Mouse (Mus musculus) granulocyte monocyte progenitor cell, adult 5-6 weeks (primary cell): ENCODE data around the gene Plb1. TPM values are rescaled to one million over a fixed set of nuclear protein-coding genes. Genes with fewer than 3 reads are reported as not detected.

Experiments
- ATAC-seq: replicated peaks from 2 replicates; pipeline ENCODE4 v1.8.0; 2016; ENCODE audit warnings: mild to moderate bottlenecking, moderate TSS enrichment, inconsistent platforms; ENCODE audit not compliant: poor library complexity, severe bottlenecking
- total RNA-seq, 2 experiments: library from RNA; stranded (forward) in 1 of 2; stranded (reverse) in 1 of 2; fragments of 200-712, 200-1000 nt in 1 of 2; fragments of >200 nt in 1 of 2; fragmentation: Nextera tagmentation in 1 of 2; gene quantifications; 2 replicates each; pipeline ENCODE4 v1.2.3; 2014 to 2017

Plb1 gene
- total RNA-seq, 2 experiments from 2014 or later = not detected

DNA sequence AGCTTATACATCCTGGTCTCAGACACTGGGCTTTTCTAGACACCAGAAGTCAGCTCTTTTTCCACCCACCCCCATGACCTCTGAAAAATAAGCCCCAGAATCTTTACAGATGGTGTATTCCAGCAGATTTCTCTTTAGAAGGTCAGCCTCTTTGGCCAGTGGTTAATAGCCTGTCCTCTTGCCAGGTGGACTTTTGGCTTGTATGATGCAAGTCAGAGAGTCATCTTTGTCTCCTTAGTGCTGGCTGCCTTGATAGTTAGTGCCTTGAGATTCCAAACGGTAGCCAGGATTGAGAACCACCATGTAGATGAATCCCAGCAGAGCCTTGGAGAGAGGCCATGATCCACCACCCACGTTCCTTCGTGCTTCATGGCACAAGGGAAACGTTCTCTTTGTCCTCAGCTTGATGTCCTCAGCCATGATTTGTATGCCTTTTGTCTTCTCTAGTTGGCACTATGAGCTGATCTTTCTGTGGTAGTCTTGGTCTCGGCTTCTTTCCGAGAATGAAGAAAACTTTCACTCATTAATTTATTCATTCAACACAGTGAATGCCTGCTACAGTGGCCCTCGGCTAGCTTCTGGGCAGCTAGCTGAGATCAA lies 10.9 kb downstream of the Plb1 start:
- ATAC-seq = no peak

DNA sequence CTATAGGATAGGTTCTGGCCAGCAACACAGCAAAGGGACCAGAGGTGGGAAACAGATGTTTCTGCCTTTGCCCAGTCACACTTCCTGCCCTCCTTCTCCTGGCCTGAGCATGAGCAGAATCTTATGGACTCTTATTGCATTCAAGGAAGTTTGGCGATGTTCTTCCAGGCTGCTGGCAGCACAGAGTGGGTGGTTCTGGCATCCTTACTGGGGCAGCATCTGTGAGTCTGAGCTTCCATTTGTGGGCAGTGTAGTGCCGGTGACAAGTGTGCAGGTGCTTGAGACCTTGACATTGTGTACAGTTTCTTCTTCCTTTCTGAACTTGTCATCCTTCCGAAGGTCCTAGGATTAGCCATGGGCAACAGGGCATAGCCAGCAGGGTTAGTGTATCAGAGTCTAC lies 12.9 kb downstream of the Plb1 start:
- ATAC-seq = no peak

DNA sequence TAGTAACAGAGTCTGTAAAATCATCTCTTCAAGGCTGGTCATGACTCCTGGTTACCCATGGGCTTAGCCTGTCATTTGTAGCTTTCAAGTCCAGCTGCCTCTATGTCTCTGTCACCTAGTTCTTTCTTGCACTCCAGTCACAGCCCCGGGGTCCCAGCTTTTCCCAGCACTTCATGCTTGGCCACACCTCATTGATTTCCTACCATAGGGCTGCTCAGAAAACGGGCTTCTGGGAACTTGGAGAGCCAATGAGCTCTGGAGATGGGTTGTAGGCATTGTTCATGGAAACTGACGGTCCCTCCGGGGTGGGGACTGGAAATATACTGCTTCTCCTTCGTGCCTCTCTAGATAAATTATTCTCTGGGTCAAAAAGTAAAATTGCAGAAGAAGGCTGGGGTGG lies 28.2 kb downstream of the Plb1 start:
- no peak for ATAC-seq

DNA sequence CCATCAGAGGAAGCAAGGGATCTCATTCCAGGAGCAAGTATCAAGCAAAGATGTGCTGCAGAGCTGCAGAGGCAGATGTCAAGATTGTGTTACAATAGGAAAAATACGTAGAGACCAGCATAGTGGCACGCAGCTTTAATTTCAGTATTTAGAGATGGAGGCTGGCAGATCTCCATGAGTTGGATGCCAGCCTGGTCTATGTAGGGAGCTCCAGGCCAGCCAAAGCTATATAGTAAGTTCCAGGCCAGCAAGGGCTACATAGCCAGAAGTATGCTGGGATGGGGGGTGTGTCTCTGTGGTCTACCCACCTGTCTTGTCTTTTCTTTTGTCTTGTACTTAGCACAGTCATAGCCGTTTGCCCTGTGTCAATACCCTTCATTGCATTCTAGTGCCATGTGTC lies 28.7 kb downstream of the Plb1 start:
- ATAC-seq = no peak

DNA sequence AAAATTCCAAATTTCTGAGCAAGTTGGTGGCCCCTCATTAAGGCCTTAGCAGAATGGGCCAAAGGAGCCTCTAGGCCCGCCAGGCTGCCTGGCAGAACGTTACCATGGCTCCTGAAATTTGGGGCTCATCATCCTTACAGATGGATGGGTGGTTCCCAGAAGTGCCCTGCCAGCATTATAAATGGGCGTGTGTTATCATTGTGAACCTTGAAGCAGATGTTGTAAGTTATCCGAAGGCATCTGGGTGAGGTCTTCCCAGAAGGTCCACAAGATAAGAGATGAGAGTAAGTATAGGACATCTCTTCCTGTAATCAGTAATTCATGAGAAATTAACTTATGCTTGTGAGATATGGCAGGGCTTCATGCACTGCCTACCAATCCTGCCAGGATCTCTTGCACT lies 30.0 kb downstream of the Plb1 start:
- no peak for ATAC-seq

DNA sequence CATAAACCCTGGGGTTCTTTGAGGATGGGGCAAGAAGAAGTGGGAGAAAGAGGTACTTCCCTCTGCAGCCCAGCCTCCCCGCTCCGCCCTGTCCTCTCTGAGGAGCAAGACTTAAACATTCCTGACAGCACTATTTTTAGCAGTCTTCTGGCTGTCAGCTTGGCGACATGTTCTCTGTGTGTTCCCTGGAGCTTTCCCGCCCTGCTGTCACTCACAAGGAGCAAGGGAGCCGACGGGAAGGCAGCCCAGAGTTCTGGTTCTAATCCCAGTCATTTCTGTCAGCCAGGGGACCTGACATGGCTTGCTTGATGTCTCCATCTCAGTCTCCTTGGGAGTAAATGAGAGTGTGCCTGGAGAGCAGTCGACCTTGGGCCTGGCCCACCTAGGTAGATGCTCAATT lies 40.0 kb downstream of the Plb1 start:
- no peak for ATAC-seq

DNA sequence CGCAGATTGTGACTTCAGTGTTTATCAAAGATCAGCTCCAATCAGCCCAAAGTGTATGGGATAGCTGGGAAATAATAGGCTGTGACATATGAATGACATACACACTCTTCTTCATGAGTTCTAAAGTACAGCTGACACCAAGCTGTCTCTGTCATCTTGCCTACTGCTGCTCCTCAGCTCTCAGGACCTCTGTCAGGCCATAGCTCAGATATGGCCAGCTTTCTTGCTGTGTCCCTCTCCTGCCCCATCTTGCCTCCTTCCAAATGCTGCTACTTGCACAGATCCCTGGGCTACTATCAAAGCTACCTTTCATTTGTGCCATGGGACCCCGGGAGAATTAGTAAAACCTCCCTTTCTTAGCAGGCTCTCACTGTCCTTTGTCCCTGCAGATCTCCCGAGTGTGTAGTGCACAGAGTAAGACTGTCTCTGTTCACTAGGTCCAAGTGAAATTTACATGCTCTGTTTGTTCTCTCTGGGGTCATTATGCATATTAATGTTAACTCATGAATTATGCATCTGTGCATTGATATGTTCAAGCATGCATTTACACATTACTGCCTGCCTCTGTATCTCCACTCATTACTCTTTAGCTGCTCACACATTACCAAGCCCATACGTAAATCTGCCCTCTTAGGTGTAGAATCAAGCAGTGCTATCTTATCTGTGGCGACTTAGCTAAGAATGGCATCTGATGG lies 45.6 kb downstream of the Plb1 start:
- ATAC-seq = no peak

DNA sequence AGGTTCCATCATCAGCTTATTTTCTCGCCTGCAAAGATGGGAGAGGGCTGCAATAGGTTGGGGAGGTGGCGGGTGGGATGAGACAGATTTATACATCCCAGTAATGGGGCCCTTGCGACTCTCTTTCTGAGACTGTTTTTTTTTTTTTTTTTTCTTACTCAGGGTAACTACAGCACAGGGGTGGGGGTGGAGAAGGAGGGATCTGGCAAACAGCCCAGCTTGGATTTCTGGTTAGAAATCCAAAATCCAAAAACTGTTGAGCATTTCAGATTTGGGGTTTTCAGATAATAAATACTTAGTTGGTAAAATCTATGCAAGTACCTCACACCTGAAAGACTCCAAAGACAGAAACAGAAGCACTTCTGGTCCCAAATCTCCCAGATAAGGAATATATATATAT lies 47.6 kb downstream of the Plb1 start:
- ATAC-seq = no peak

DNA sequence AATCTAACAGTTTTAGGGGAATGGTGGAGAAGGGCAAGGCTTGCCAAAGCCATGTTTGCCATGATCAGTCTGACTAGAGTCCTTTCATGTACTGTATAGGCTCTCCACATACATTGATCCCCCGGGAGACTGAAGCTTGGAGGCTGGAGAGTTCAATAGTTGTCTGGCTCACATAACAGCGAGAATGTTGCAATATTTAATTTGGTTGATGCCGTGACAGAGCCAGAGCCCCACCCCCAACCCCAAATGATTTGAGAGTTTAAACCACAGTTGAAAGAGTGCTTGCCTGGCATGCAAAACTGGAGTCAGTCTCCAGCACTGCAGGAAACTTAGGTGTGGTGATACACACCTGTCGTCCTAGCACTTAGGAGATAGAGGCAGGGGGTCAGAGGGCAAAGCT lies 49.8 kb downstream of the Plb1 start:
- ATAC-seq = no peak

DNA sequence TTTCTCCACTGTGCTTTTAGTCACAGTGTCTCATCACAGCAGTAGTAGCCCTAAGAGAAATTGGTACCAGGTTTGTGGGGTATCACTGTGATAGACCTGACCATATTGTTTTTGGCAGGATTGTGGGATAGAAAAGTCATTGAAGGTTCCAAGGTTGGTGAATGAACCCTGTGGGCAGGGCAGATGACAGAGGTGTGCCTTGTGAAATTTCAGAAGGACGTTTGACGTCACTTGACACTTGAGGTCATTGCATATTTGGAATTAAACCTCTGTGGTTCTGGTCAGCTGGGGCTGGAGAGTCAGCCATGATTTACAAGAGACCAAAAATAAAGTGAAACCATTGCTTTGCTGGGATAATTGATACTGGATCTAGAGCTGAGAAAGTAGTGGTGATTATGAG lies 50.9 kb downstream of the Plb1 start:
- ATAC-seq = no peak

DNA sequence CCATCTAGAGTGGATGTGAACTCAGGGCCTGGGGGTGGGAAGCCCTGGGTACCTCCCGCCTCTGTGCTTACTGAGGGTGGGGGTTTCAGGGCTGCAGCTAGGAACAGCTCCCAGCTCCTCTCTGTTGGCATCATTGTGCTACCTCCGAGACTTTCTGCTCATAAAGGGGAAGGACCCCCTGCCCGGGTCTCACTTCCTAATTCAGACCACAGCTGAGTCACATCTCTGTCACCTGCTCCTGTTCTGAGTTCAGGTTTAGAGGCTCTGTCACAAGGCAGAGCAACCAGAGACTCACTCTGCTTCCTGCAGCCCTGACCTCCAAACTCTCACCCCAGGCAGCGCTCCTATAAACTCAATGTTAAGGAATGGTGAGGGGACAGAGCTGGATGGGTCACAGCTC lies 53.8 kb downstream of the Plb1 start:
- ATAC-seq = peak; percentile 68

DNA sequence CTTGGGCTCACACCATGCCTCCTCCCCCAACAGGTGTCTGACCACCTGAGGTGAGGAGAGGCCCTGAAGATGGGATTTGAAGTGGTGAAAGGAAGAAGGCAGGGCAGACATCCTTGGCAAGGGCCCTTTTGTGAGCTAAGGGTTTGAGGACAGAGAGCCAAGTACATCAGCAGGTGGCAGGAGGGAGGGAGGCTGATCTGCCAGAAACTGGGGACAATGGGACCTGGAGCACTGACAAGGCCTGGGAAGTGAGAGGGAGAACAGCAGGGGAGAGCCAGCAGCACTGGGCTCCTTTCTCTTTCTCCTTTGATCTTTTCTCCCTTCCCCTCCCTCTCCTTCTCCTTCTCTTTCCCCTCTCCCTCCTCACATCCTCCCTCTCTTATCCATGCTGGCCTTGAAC lies 55.5 kb downstream of the Plb1 start:
- no peak for ATAC-seq

DNA sequence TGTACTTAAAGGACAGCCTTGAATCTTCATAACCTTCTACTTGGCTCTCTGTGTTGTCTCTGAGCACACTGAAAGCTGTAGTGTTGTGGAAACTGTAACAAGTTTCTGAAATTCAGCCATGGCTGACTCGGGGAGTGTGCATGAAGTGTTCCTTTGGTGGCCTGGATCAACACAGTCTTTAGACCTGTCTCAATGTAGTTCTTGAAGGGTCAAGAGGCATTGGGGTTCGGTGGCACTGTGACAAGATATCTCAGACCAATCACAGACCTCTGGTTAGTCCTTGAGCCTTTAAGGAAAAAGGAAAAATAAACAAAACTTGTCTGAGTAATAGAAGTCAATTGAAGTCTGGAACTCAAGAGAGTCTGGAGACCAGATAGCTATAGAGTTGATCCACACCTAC lies 58.8 kb downstream of the Plb1 start:
- ATAC-seq = no peak

DNA sequence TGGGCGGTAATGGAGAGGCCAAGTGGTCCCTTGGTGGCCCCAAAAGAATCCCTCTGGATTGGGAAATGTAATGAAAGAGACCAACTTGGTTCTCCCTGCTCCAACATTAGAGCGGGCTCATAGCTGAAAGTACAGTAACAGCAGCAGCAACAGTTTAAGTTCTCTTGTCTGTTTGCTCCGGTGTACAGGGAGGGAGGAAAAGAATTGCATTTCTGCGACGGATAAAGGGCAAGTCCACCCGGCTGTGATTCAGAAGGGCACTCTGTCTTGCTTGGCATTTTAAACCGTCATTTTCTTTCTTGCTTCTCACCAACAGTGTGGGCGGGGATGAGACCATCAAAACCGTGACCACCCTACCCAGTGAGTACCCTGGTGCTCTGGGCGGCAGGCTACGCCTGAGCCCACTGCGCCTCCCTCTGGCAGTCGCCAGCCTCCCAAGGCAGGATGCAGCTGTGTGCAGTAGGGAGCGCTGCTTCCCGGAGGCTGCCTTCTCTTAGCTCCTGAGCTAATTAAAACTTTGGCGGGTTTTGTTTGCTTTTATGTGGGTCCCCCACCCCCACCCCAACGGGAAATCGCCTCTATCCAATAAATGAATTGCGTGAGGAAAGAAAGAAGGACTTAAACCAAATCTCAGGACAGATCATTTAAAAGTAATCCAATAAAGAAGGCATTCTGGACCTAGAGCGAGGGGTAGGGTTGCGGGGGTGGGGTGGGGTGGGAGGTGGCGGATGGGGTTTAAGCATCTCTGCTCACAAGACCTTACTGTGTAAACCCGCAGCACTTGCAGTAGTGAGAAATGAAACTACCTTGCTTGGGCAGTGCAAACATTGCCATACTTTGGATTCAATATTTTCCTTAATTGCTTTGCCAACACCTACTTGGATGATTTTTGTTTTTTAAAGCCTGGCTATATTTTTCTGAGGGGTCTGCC lies 70.7 kb downstream of the Plb1 start:
- ATAC-seq = peak; percentile 50

DNA sequence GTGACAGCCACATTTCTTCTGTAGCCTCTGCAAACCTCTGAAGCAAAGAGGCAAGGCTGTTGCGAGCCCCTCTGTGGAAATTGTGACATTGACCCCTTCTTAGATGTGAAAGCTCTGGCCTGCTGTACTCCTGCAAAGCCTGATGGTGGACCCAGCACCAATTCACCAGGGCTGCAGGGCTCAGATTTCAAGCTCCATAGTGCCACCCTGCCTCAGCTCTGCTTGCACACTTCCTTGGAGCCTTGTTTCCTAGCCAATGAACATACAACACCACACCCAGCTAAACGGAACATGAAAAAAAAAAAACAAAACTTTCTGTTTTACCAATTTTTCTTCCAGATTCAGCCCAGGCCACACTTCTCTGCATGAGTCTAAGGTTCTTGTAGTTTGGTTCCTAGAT lies 74.6 kb downstream of the Plb1 start:
- ATAC-seq = no peak

DNA sequence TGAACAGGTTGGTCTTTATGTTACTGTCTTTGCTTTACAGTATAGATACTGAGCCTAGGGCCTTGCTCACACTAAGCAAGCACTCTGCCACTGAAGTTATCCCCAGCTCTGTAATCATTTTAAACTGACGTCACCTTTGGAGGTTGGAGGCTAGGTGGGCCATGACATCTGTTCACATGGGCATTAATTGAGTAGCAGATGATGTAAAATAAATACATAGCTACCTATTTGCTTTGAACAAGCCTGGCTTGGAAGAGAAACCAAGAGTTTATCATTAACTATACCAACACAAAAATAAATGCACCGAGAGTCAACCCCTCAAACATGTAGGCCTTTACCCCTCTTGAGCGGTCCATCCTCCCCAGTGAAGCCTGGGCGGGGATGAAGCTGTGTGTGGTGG lies 76.1 kb downstream of the Plb1 start:
- no peak for ATAC-seq

DNA sequence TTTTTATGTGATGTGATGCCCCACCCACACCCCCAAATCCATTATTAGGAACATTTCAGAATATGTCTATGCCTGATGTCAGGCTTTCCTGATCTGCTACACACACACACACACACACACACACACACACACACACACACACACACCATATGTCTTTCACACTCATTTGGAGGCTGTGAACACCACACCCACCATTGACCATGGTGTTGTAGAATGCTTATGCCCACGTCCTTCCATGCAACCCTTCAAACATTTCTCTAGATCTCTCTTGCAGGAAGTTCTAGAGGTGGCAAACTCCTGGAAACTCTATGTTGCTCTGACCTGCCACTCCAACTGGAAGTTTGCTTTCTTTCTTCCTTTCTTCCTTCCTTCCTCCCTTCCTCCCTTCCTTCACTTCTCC lies 77.2 kb downstream of the Plb1 start:
- no peak for ATAC-seq

DNA sequence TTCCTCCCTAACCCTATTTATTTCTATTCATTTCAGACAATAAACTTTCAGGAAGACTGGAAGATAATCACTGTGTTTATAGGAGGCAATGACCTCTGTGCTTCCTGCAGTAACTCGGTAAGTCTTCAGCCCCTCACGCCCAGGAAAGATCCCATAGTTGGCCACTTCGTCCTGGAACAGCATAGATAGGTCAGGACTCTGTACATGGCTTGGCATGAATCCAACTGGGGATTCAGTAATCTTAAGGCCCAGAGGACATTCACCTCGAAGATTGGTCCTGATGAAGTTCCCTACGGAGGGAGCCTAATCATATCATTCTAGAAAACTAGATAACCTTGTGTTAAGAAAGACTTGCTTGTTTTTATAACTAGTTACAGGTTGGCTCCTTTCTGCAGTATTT lies 78.3 kb downstream of the Plb1 start:
- ATAC-seq = no peak

DNA sequence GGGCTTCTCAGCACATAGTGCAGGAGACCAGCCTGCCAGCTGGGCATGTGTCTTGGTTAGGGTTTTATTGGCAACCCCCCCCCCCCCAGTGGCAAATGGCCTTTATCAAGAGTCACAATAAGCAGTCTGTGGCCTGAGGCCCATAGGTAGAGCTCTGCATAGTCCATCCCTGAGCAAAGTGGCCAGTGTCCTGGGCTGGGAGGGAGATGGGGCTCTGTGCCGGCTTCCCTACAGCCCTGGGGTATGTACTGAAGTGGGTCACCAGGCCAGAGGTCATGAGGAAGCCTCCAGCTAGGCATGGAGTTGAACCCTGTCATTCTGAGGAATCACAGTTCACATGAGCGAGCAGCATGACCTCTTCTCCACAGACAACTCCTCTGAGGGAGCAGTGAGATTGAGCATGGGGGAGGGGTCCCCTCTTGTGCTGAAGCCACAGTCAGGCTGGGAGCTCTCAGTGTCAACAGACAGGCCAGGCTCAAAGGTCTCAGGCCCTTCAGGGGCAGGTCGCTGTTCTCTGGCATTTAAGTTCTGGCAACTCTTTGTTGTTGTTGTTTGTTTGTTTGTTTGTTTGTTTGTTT lies 79.2 kb downstream of the Plb1 start:
- ATAC-seq = no peak

DNA sequence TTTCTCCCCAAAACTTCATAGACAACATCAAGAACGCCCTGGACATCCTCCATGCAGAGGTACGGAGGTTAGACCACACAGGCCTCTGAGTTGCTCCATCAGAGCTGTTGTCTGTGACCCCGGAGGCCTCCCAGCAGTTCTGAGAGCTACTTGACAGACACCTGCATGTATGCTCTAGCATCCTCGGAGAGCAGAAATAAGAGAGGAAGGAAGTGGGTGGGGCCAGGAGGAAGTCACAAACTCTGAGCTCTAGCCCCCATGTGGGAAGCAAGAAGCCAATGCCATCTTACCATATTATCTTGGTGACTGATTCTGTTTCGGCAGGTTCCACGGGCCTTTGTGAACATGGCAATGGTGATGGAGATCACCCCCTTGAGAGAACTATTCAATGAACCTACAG lies 81.2 kb downstream of the Plb1 start:
- ATAC-seq = peak; percentile 30; the same call in 1 of the 2 replicates

DNA sequence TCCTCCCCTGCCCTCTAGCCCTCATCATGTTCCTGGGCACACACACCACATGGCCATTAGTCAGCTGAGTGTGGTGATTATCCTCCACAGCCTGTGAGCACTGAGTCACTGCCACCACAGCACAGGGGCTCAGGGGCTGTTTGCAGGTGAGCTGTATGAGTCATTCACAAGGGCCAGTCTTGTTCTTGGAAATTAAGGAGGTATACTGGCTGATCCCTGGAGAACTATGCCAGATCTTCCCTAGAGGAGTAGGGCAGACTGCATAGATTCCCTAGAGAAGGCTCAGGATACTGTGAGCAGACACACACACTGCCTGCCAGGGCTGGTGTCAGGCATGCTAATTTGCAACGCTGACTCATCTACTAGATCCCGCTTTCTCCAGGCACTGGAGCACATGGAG lies 82.2 kb downstream of the Plb1 start:
- no peak for ATAC-seq
